Mouse (Mus musculus): ENCODE results near the gene Zbtb11.
"Not testable (repeated sequence)": the region's sequence is repeated elsewhere in the genome, so short reads cannot be mapped to it uniquely, and the experiment has no call there.

Gene Zbtb11

GRCm38 (mm10) chr16:56048038-56048437 lies 74.4 kb downstream of the Zbtb11 start, which contains the start of gene Senp7:
Senp7 (plus strand) TSS chr16:56048338.
- not testable (repeated sequence) for DNase-seq

DNA sequence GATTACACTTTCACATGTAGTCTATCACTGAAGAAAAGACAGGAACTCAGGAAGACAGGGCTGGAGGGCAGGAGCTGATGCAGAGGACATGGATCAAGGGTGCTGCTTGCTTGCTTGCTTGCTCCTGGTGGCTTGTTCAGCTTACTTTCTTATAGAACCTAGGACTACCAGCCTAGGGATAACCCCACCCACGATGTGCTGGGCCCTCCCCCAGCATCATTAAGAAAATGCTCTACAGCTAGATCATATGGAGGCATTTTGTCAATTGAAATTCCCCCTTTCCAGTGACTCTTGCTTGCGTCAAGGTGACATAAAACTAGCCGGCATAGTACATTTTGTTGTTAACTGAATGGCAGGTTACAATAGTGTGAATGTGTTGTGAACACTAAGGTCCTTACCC lies 82.2 kb downstream of the Zbtb11 start:
- no peak for DNase-seq

DNA sequence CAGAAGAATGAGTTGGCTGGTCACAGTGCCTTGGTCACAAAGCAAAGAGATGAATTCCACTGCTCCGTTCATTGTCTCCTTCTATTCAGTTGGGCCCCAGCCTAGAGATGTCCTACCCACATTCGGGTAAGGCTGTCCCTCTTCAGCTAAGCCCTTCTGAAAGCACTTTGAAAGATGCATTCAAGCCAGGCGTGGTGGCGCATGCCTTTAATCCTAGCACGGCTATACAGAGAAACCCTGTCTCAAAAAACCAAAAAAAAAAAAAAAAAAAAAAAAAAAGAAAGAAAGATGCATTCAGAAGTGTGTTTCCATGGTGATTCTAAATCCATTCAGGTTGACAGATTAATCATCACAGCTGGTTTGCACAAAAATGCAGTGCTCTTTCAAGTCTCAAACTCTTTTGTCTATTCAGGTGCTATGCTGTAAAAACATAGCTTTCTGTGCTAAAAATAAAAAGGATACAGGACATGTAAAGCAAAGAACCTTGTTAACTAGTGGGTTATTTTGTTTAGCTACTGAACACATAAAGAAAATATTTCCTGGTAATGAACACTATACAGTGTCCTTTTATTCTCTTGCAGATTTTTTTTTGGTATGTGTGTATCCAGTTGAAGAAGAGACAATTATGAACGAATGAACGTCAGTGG lies 83.4 kb downstream of the Zbtb11 start:
- DNase-seq: no peak

DNA sequence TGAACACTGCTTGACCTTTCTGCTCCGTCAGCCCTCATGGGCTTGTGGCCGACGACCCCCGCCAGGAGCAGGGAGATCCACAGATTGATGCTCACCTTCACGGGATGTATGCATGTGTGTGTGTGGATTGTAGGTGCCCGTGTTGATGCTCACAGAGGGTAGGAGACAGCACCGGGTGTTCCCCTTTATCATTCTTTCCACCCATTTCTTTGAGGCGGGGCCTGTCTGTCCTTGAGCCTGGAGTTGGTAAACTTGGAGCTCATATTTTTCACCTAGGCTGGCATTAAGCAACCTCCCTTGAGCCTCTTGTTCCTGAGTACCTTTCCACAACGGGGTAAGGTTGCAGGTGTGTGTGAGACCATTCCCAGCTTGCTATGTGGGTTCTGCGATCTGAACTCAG lies 84.5 kb downstream of the Zbtb11 start:
- no peak for DNase-seq

Data from lung, postnatal 36 days (tissue).